Mouse (Mus musculus) macrophage (primary cell): ENCODE data around the gene Prrt4. TPM values are rescaled to one million over a fixed set of nuclear protein-coding genes. Genes with fewer than 3 reads are reported as not detected.

Source experiments
- H3K27ac ChIP-seq: fragments of 350-480 bp; formaldehyde crosslinking; 2 replicates; pipeline ENCODE4 v1.9.0; 2021
- H3K36me3 ChIP-seq: fragments of 350-480 bp; formaldehyde crosslinking; 2 replicates; pipeline ENCODE4 v1.9.0; 2021; ENCODE audit errors: inconsistent target
- H3K4me3 ChIP-seq: fragments of 350-480 bp; formaldehyde crosslinking; 2 replicates; pipeline ENCODE4 v1.9.0; 2021; ENCODE audit errors: inconsistent target
- H3K79me2 ChIP-seq: fragments of 350-480 bp; formaldehyde crosslinking; 2 replicates; pipeline ENCODE4 v1.9.0; 2021; ENCODE audit errors: inconsistent target
- WGBS: methylation state at CpG from one replicate; pipeline ENCODE4 v1.1.7; 2026; ENCODE audit warnings: inconsistent platforms; ENCODE audit not compliant: missing documents; 5-methylcytosine and 5-hydroxymethylcytosine counted together
- polyA plus RNA-seq: library from polyadenylated mRNA; stranded (reverse); fragments of 250-400 nt; gene quantifications from 3 replicates; pipeline ENCODE4 v1.2.4, GENCODE M21; 2018; ENCODE audit warnings: inconsistent platforms

The Prrt4 gene
- polyA plus RNA-seq, 1 experiment from 2014 or later: not detected

DNA sequence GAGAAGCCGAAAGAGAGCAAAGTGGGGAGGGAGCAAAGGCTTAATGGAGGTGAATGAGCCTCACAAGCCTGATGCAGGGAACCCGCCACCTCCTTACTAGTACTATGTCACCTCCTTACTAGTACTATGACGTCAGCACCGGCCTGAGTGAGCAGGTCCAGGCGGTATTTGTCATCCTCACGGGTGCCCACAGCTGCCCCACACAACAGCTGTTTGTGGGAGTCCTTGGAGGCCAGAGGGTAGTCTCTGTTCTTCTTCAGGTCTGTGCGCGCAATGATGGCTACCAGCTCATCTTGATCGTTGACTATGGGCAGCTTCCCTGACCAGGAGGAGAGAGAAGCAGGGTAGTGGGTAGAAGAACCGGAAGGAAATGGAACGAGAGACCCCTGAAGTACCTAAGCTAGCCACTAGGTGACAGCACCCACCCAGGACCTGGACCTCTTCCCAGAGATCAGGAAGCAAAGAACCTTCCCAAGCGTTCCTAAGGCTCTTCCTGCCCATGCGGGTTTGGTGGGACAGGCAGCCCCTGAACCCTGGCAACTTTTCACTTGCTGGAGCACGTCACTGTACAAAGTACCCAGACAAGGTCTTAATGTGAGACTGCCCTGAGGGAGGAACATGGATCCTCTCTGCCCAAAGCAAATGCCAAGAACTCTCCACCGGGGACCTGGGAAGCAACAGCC is 25.7 kb upstream of the Prrt4 start:
- no peaks in the 10 kb centered on the region; the same call in 1 of the 2 replicates for H3K36me3 ChIP-seq
- H3K27ac ChIP-seq: no peak overlapping the region
- 80% methylated on average over 15 of the region's 15 CpGs for whole genome bisulfite sequencing
- H3K4me3 ChIP-seq: no peak overlapping the region
- no peaks in the 10 kb centered on the region for H3K79me2 ChIP-seq

DNA sequence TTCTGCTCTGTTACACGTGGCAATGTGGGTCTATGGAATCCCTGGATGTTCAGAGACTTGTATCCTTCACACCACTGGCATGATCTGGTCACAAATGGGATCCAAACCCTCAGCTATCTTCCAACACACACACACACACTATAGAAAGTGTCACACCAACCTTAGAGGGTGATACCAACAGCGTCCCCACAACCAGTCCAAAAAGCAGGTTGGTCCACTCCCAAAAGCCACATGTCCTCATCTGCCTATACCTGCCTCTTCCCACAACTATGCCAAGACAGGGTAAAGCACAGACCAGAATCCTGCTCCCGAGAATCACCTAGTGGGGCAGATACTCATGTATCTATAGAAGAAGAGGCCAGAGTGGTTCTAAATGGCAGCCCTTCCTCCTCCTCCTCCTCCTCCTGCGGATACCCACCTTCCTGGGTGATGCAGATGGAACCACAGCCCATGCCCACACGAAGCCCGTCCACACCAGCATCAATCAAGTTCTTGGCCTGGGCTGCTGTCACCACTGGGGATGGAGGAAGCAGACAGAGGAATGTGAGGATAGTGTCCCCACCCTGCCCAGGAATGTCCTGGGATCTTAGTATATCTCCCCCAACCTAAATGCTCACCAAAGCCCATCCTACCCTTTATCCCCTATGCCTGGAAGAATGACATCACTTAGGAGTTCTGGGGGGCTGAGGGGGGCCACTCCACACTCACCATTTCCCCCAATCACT is 24.6 kb upstream of the Prrt4 start:
- H3K79me2 ChIP-seq: no peaks in the 10 kb centered on the region
- no peaks in the 10 kb centered on the region; the same call in 1 of the 2 replicates for H3K36me3 ChIP-seq
- 93% methylated on average over 6 of the region's 6 CpGs for WGBS
- H3K4me3 ChIP-seq: no peak overlapping the region
- no peak overlapping the region for H3K27ac ChIP-seq

- no peak overlapping the region for H3K27ac ChIP-seq
- 94% methylated on average over 12 of the region's 13 CpGs for WGBS
- no peaks in the 10 kb centered on the region; the same call in 1 of the 2 replicates for H3K36me3 ChIP-seq
Measured at GRCm38 (mm10) chr6:29203096-29203495, 23.7 kb upstream of the Prrt4 start.

DNA sequence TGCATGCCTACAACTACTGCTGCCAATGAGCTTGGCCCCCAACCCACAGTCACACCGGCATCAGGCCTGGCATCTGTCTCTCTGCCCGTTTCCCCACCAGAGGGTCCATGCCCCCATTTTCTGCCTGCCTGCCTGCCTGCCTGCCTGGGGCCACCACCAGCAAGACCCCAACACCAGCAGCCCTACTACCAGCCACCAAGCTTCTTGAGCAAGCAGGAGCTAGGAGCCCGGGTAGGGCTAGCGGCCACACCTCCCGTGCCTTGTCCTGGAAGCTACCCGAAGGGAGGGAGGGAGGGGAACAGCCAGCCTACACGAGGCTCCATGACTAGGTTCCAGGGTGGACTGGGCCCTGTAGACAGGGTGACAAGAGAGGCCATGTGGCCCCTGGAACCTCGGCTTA is 22.6 kb upstream of the Prrt4 start:
- no peaks in the 10 kb centered on the region for H3K79me2 ChIP-seq
- no peak overlapping the region for H3K4me3 ChIP-seq
- H3K27ac ChIP-seq: no peak overlapping the region
- no peaks in the 10 kb centered on the region; the same call in 1 of the 2 replicates for H3K36me3 ChIP-seq
- WGBS: 85% methylated on average over 8 of the region's 8 CpGs

More at GRCm38 (mm10) chr6:29203096-29203495, 23.7 kb upstream of the Prrt4 start:
- Histone ChIP-seq H3K79me2 (no peaks in the 10 kb centered on the region), H3K4me3 (no peak overlapping the region)

- Histone ChIP-seq H3K27ac (no peak overlapping the region), H3K36me3 (no peaks in the 10 kb centered on the region; the same call in 1 of the 2 replicates), H3K4me3 (no peak overlapping the region), H3K79me2 (no peaks in the 10 kb centered on the region)
- 72% methylated on average over 5 of the region's 5 CpGs for WGBS
Measured at GRCm38 (mm10) chr6:29201341-29201740, 22.0 kb upstream of the Prrt4 start.

- no peak overlapping the region for H3K4me3 ChIP-seq
- 39% methylated on average over 3 of the region's 3 CpGs for WGBS
- no peak overlapping the region for H3K27ac ChIP-seq
- H3K36me3 ChIP-seq: no peaks in the 10 kb centered on the region; the same call in 1 of the 2 replicates
- H3K79me2 ChIP-seq: no peaks in the 10 kb centered on the region
Measured at GRCm38 (mm10) chr6:29200496-29200895, 21.1 kb upstream of the Prrt4 start.

DNA sequence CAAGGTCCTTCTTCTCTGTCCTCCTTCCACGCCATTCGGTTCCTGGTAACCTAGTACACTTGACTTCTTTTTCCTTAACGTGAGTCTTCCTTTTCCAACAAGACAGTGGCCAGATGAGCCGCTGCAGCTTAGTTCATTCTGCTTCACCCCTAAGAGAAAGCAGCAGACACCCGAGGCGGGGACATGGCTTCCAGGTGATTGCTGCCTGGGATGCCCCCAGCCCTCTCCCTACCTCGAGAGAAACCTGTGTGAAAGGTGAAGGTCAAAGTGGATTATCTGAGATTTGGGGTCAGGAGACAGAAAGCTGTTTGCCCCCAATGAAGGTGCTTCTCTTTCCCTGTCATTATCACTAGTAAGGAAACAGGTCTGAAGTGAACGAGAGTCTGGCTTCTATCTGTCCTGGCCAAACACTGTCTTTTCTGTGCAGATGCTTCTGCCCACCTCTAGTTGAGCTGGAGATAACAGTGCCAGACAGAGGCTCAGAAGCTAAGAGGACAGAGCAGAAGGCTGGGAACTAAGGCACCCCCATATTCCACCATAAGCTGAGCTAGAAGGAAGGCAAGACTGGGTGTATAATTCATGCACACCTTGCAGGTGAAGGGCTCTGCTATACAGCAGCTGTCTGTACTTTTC is 20.0 kb upstream of the Prrt4 start:
- H3K36me3 ChIP-seq: no peaks in the 10 kb centered on the region; the same call in 1 of the 2 replicates
- 67% methylated on average over 8 of the region's 8 CpGs for WGBS
- no peak overlapping the region for H3K4me3 ChIP-seq
- H3K27ac ChIP-seq: no peak overlapping the region
- H3K79me2 ChIP-seq: no peaks in the 10 kb centered on the region

GRCm38 (mm10) chr6:29198309-29199222 is 19.2 kb upstream of the Prrt4 start:
- Histone ChIP-seq H3K36me3 (no peaks in the 10 kb centered on the region; the same call in 1 of the 2 replicates), H3K79me2 (no peaks in the 10 kb centered on the region), H3K27ac (no peak overlapping the region), H3K4me3 (no peak overlapping the region)
- 31% methylated on average over 25 of the region's 25 CpGs for WGBS

DNA sequence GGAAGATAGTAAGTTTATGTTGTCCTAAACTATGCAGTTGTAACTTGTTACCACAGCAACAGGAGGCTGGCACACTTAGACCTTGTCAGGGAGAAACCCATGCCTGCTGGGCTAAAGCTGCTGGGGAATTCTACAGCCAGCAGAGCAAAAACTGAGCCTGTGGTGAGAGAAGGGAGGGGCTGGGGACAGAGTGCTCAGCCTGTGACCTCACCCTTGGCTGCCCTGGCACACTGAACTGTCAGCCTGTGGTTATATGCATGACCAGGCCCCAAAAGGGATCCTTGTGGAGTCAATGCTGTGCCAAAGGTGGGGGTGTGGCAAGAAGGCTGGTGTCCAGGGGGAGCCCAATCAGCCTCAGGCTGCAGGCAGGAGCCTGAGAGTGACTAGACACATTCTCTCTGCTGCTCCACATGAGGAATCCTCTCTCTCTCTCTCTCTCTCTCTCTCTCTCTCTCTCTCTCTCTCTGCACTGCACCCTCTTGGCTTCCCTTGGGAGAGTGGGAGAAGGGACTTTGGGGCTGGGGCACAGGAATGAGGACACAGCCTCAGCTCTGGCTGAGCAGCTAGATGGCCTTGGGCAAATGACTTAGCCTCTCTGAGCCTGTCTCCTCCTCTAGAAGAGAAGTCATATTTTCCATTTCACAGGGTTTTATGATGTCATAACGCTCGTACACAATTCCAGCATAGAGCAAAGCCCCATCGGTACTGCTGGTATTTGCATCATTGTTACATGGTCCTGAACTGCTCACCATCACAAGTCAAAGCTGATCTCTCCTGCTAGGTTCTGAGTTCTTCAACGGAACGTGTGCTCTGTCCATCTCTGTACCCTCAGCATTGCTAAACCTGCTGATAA is 16.7 kb upstream of the Prrt4 start:
- Histone ChIP-seq H3K36me3 (no peaks in the 10 kb centered on the region), H3K4me3 (no peak overlapping the region), H3K79me2 (no peaks in the 10 kb centered on the region), H3K27ac (no peak overlapping the region)
- 89% methylated on average over 5 of the region's 5 CpGs for WGBS

- WGBS: 91% methylated on average over 5 of the region's 5 CpGs
- no peaks in the 10 kb centered on the region for H3K36me3 ChIP-seq
- H3K79me2 ChIP-seq: no peaks in the 10 kb centered on the region
- H3K4me3 ChIP-seq: no peak overlapping the region
- H3K27ac ChIP-seq: no peak overlapping the region
Measured at GRCm38 (mm10) chr6:29195146-29195545, 15.8 kb upstream of the Prrt4 start.

- H3K79me2 ChIP-seq: no peaks in the 10 kb centered on the region
- WGBS: 60% methylated on average over 15 of the region's 15 CpGs
- H3K27ac ChIP-seq: no peak overlapping the region
- no peaks in the 10 kb centered on the region for H3K36me3 ChIP-seq
- no peak overlapping the region for H3K4me3 ChIP-seq
Measured at GRCm38 (mm10) chr6:29193961-29194750, 14.8 kb upstream of the Prrt4 start.

- 0% methylated on average over 1 of the region's 1 CpGs for WGBS
- H3K36me3 ChIP-seq: no peaks in the 10 kb centered on the region
- H3K4me3 ChIP-seq: no peak overlapping the region
Measured at GRCm38 (mm10) chr6:29187936-29188335, 8.6 kb upstream of the Prrt4 start.

GRCm38 (mm10) chr6:29179843-29180242 is 459 bp upstream of the Prrt4 start:
- Histone ChIP-seq H3K36me3 (no peaks in the 10 kb centered on the region), H3K79me2 (no peaks in the 10 kb centered on the region), H3K27ac (no peak overlapping the region), H3K4me3 (no peak overlapping the region)
- 70% methylated on average over 8 of the region's 8 CpGs for WGBS

More at GRCm38 (mm10) chr6:29187936-29188335, 8.6 kb upstream of the Prrt4 start:
- no peak overlapping the region for H3K27ac ChIP-seq
- H3K79me2 ChIP-seq: no peaks in the 10 kb centered on the region
